Mouse (Mus musculus) inflammation-experienced regulatory T-cells, adult 16 weeks (primary cell): ENCODE data around the gene Rgs14. TPM values are rescaled to one million over a fixed set of nuclear protein-coding genes. Genes with fewer than 3 reads are reported as not detected.

ENCODE experiments used
- polyA plus RNA-seq: library from polyadenylated mRNA; unstranded; fragments of 100-300 nt; shearing (Covaris generic); gene quantifications from one replicate; pipeline ENCODE4 v1.2.1, GENCODE M21; 2017

Rgs14 gene
- 179 TPM for polyA plus RNA-seq

GRCm38 (mm10) chr13:55369531-55370114, at the start of gene Rgs14:
Gene Rgs14, plus strand, starts transcription at chr13:55369732.

GRCm38 (mm10) chr13:55319931-55320533, 49.5 kb upstream of the Rgs14 start, which contains the start of gene Prelid1:
Gene Prelid1, plus strand, starts transcription at chr13:55320500.

DNA sequence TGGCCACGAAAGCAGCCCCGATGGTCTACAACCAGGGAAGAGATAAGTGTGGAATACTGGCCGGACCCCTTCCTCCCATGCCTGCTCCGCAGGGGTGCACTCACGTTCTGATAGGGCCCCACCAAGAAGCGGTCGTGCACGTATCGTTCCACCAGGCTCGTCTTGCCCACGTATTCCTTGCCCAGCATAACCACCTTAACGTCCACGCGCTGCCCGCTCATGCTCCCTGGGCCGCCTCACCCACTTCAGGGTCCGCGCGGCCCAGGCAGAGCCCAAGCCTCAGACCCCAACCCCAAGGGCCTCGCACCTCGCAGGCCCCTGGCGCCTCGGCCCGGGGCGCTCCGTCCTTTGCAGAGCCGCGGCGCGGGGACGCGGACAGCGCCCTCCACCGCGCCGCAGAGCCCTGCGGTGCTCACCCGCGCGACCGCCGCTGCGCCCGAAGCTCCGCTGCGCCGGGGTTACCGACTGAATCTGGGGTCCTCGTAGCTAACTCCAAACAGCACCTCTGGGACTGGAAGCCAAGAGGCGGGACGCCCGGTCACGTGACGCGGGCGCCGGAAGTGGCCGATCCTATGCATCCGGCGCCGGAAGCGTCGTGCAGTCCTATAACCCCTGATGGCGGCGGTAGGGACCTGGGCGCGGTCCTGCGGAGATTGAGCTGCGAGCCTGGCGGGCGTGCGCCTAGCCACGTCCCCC, 48.0 kb upstream of the Rgs14 start, which contains the start of gene Rab24:
Gene Rab24, minus strand, starts transcription at position 513 of the 696 bp plus-strand sequence.

DNA sequence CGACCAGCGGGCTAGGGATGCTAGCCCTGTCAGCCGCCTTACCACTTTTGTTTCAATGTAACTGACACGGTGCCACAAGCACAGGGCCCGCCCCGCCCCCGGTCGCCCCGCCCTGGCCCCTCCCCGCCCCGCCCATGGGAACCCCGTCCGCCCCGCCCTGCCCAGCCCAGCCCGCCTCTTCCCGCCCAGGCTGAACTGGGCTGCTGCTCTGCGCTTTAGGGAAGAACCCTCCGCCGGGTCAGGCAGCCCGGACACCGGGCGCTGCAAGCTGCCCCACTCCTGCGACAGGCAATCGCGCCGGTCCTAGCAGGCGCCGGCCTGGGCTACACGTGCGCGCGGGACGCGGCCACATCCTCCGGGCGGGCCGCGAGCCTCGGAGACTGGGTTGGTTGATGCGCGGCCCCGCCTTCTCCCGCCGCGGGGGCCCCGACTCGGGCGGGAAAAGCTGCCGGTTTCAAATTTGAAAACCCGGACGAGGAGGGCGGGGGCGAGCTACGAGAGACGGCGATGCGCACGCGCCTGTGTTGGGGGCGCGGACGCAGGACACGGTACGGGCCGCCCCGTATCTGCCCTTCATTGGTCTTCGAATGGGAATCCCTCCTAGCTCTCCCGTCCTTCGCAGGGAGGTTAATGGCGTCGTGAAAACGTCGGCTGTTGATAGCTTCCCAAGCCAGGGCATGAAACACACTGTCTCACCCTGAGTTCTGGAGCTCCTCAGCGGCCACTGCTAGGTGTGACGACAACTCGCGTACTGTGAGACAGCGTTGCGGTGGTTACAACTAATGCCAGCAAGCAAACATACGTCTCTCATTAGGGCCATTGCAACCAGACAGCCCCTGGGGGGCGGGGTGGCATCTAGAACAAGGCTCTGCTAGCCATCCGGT, 39.6 kb upstream of the Rgs14 start, which contains the start of gene Mxd3:
Gene Mxd3, minus strand, starts transcription at position 141 of the 884 bp plus-strand sequence.

GRCm38 (mm10) chr13:55362453-55363060, 7.0 kb upstream of the Rgs14 start, which contains the start of gene Lman2:
Gene Lman2, minus strand, starts transcription at chr13:55362783.

DNA sequence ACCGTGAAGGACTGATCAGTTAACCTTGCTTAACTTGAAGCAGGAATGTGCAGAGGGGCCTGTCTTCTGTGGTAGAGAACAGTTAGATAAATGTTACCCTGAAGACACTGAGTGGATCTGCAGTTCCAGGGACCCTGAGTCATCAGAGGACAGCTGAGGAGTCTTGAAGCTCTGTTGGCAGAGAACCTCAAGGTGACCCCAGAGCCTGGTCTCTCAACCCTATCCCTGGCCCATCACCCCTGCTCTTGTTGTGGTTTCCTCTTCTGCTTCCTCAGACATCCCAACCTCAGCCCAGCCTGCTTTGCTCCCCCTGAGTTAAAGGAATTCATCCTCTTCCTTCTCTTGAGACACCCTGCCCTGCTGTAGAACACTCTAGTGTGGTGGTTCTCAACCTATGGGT, 28.6 kb downstream of the Rgs14 start, which contains the start of gene Slc34a1:
Gene Slc34a1, plus strand, starts transcription at position 100 of the 400 bp plus-strand sequence.

DNA sequence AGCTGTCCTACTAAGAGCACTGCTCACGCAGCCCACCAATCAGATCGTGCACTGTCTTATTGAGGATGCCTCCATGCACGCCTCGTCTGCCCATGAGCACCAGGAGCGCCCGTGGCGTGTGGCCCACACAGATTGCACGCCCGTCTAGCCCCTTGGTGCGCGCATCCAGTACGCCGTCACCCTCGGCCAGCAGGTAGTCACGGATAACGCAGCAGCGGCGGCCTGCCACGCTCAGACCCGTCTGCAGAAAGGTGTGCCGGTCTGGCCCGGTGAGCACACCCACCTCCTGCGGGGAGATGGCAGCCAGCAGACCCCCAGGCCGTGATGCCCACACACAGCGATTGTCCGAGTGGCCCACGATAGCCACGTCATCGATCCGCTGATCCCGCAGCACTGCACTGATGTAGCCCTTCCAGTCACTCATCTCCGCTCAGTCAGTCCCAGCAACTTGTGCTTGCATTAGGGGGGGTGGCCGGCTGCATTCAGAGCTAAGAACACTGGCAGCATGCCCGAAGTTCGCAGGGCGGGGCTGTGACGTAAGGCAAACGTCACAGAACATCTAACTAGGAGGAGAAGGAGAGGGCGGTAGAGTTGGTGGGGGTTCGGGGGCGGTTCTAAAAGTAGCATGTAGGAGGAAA, 45.3 kb downstream of the Rgs14 start, which contains the start of gene Pfn3:
Gene Pfn3, minus strand, starts transcription at position 490 of the 638 bp plus-strand sequence.

DNA sequence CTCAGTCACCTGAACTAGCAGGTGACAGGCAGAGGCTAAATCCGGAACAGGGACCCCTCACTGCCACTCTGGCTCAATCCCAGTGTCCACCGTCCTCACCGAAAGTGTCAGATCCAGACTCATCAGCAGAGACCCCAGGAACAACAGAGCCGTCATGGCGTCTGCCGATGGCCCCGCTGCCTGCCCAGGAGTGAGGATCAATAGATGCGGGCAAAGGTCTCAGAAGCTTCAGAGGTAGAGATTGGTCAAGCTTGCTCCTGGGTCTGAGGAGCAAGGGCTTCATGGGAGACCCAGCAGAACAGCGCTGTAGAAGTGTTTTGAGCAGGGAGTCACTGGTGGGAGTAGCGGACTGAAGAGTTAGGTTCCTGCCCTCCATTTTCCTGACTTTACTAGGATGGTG, 57.1 kb downstream of the Rgs14 start, which contains the start of gene F12:
Gene F12, minus strand, starts transcription at position 181 of the 400 bp plus-strand sequence.

Other genes starting within 250 kb of the Rgs14 start
- gene Gm17617, start 236.2 kb upstream of the Rgs14 start, polyA plus RNA-seq: not detected
- gene Fgfr4, start 217.1 kb upstream of the Rgs14 start, polyA plus RNA-seq: not detected
- 87.7 TPM for gene Nsd1, start 159.9 kb upstream of the Rgs14 start, polyA plus RNA-seq
- gene Prelid1, start 49.2 kb upstream of the Rgs14 start, polyA plus RNA-seq: 399 TPM
- gene Rab24, start 47.8 kb upstream of the Rgs14 start, polyA plus RNA-seq: 21.6 TPM
- gene Mxd3, start 39.9 kb upstream of the Rgs14 start, polyA plus RNA-seq: 4.0 TPM
- gene Lman2, start 6.9 kb upstream of the Rgs14 start, polyA plus RNA-seq: 198 TPM
- not detected for gene Slc34a1, start 28.5 kb downstream of the Rgs14 start, polyA plus RNA-seq
- gene Pfn3, start 45.5 kb downstream of the Rgs14 start, polyA plus RNA-seq: not detected
- gene F12, start 57.1 kb downstream of the Rgs14 start, polyA plus RNA-seq: not detected
- gene Grk6, start 75.3 kb downstream of the Rgs14 start, polyA plus RNA-seq: 18.2 TPM
- not detected for gene Prr7, start 94.5 kb downstream of the Rgs14 start, polyA plus RNA-seq
- not detected for gene Dbn1, start 118.4 kb downstream of the Rgs14 start, polyA plus RNA-seq
- 16.1 TPM for gene Pdlim7, start 143.9 kb downstream of the Rgs14 start, polyA plus RNA-seq
- gene Dok3, start 159.6 kb downstream of the Rgs14 start, polyA plus RNA-seq: 2.6 TPM
- gene Ddx41, start 166.9 kb downstream of the Rgs14 start, polyA plus RNA-seq: 101 TPM
- gene Fam193b, start 201.4 kb downstream of the Rgs14 start, polyA plus RNA-seq: 30.0 TPM
- 296 TPM for gene Tmed9, start 204.0 kb downstream of the Rgs14 start, polyA plus RNA-seq
- 49.6 TPM for gene B4galt7, start 230.2 kb downstream of the Rgs14 start, polyA plus RNA-seq